Mouse (Mus musculus) bone marrow, adult 2 months (tissue): Measurements from ENCODE around the gene Rpl12. TPM values are rescaled to one million over a fixed set of nuclear protein-coding genes. Genes with fewer than 3 reads are reported as not detected.

ENCODE experiments used
- H3K27ac ChIP-seq: fragments of 200-500 bp; 2 replicates; pipeline ENCODE4 v1.5.1; 2012; ENCODE audit warnings: low read depth, mild to moderate bottlenecking, control low read depth, inconsistent platforms, low read length; ENCODE audit not compliant: control insufficient read depth, poor library complexity, insufficient read depth
- H3K4me1 ChIP-seq: fragments of 200-500 bp; 2 replicates; pipeline ENCODE4 v1.6.1; 2011; ENCODE audit warnings: low read length; ENCODE audit not compliant: control insufficient read depth, insufficient read depth
- H3K4me3 ChIP-seq: fragments of 200-500 bp; replicated peaks from 2 replicates; pipeline ENCODE3; 2011; ENCODE audit warnings: mild to moderate bottlenecking, low read depth, low read length, control low read depth; ENCODE audit not compliant: control insufficient read depth
- CTCF ChIP-seq: fragments of 200-500 bp; IDR thresholded peaks from 2 replicates; pipeline ENCODE4 v1.5.1; 2011; ENCODE audit warnings: low read length, control low read depth; ENCODE audit not compliant: control insufficient read depth, insufficient read depth
- POLR2A ChIP-seq: fragments of 200-500 bp; IDR thresholded peaks from 2 replicates; pipeline ENCODE4 v1.6.1; 2011; ENCODE audit warnings: low read depth, mild to moderate bottlenecking, control low read depth, low read length, borderline replicate concordance; ENCODE audit not compliant: control insufficient read depth
- WGBS: fragments of 180-500 bp; shearing (Covaris S2); methylation state at CpG from one replicate; pipeline ENCODE4 v1.1.7; 2018; 5-methylcytosine and 5-hydroxymethylcytosine counted together
- polyA plus RNA-seq: library from polyadenylated mRNA; stranded (reverse); fragments of >200 nt; gene quantifications from 2 replicates; pipeline ENCODE4 v1.2.4, GENCODE M21; 2011; ENCODE audit warnings: low replicate concordance; ENCODE audit not compliant: missing spikeins, insufficient read depth, insufficient read length

The Rpl12 gene
- polyA plus RNA-seq, 1 experiment = 113 TPM

GRCm38 (mm10) chr2:32966689-32967631 is 5.6 kb downstream of the Rpl12 start:
- Histone ChIP-seq H3K27ac (peak overlapping the region; percentile 92), H3K4me3 (peak overlapping the region; percentile 92), H3K4me1 (peaks cover 5% of the 10 kb centered on the region; the same call in 1 of the 2 replicates)
- TF ChIP-seq POLR2A (peak; percentile 95), CTCF (peak; percentile 65)
- whole genome bisulfite sequencing = under 1% methylated on average over 55 of the region's 55 CpGs

GRCm38 (mm10) chr2:32968024-32968614 is 6.8 kb downstream of the Rpl12 start:
- no peak overlapping the region for H3K4me3 ChIP-seq
- no peak overlapping the region for H3K27ac ChIP-seq
- 80% methylated on average over 9 of the region's 9 CpGs for WGBS

GRCm38 (mm10) chr2:32969326-32969725 is 8.0 kb downstream of the Rpl12 start:
- no peak for TF ChIP-seq POLR2A
- TF ChIP-seq CTCF = no peak
- 64% methylated on average over 8 of the region's 8 CpGs for WGBS
- no peak overlapping the region for H3K27ac ChIP-seq
- peaks cover 4% of the 10 kb centered on the region; the same call in 1 of the 2 replicates for H3K4me1 ChIP-seq
- H3K4me3 ChIP-seq = no peak overlapping the region

More at GRCm38 (mm10) chr2:32968024-32968614, 6.8 kb downstream of the Rpl12 start:
- no peak for TF ChIP-seq POLR2A
- TF ChIP-seq CTCF = no peak
- H3K4me1 ChIP-seq = peaks cover 4% of the 10 kb centered on the region; the same call in 1 of the 2 replicates

GRCm38 (mm10) chr2:32971235-32971634 is 9.9 kb downstream of the Rpl12 start:
- H3K27ac ChIP-seq = no peak overlapping the region
- 88% methylated on average over 9 of the region's 9 CpGs for WGBS
- H3K4me1 ChIP-seq = peaks cover 2% of the 10 kb centered on the region; the same call in 1 of the 2 replicates
- TF ChIP-seq POLR2A (no peak), CTCF (no peak)
- no peak overlapping the region for H3K4me3 ChIP-seq

GRCm38 (mm10) chr2:32974216-32974615 is 12.9 kb downstream of the Rpl12 start:
- TF ChIP-seq POLR2A (no peak), CTCF (no peak)
- 86% methylated on average over 8 of the region's 8 CpGs for WGBS

GRCm38 (mm10) chr2:32977114-32977513 is 15.8 kb downstream of the Rpl12 start:
- Histone ChIP-seq H3K27ac (no peak overlapping the region), H3K4me3 (no peak overlapping the region), H3K4me1 (no peaks in the 10 kb centered on the region; the same call in none of the 2 replicates)
- WGBS = 88% methylated on average over 5 of the region's 5 CpGs
- TF ChIP-seq CTCF (no peak), POLR2A (no peak)

More at GRCm38 (mm10) chr2:32974216-32974615, 12.9 kb downstream of the Rpl12 start:
- H3K4me1 ChIP-seq = no peaks in the 10 kb centered on the region
- no peak overlapping the region for H3K4me3 ChIP-seq
- no peak overlapping the region for H3K27ac ChIP-seq

- Histone ChIP-seq H3K27ac (no peak overlapping the region), H3K4me3 (no peak overlapping the region), H3K4me1 (no peaks in the 10 kb centered on the region; the same call in none of the 2 replicates)
- 57% methylated on average over 3 of the region's 3 CpGs for WGBS
- TF ChIP-seq CTCF (no peak), POLR2A (no peak)
Observed at GRCm38 (mm10) chr2:32978675-32979074, 17.3 kb downstream of the Rpl12 start.

- no peak overlapping the region for H3K27ac ChIP-seq
- no peak overlapping the region for H3K4me3 ChIP-seq
- no peaks in the 10 kb centered on the region; the same call in none of the 2 replicates for H3K4me1 ChIP-seq
- TF ChIP-seq CTCF (no peak), POLR2A (no peak)
- WGBS = 87% methylated on average over 7 of the region's 7 CpGs
Observed at GRCm38 (mm10) chr2:32979675-32980074, 18.3 kb downstream of the Rpl12 start.
